Mouse (Mus musculus) MEL (cell line): ENCODE data around the gene Ptprn.

ENCODE experiments used
- CTCF ChIP-seq, 3 experiments: IDR thresholded peaks in 2 of 3; conservative IDR thresholded peaks in 1 of 3; 2 replicates each; pipeline ENCODE4 v1.5.1; 2011 to 2012; ENCODE audit warnings: low read length in 3 of 3, low read depth in 2 of 3, mild to moderate bottlenecking in 2 of 3, improper control_type of control experiment in 1 of 3, inconsistent platforms in 1 of 3, mixed read lengths in 1 of 3, moderate library complexity in 1 of 3; ENCODE audit not compliant: control insufficient read depth in 1 of 3, insufficient read depth in 1 of 3, poor library complexity in 1 of 3, severe bottlenecking in 1 of 3
- EP300 ChIP-seq, 2 experiments: IDR thresholded peaks; 2 replicates each; pipeline ENCODE4 v1.6.1; 2011; ENCODE audit warnings: improper control_type of control experiment in 2 of 2, low read length in 2 of 2, low read depth in 1 of 2, mild to moderate bottlenecking in 1 of 2
- GATA1 ChIP-seq: IDR thresholded peaks from 2 replicates; pipeline ENCODE4 v1.6.1; 2011; ENCODE audit warnings: low read depth, low read length, improper control_type of control experiment
- MAX ChIP-seq: IDR thresholded peaks from 2 replicates; pipeline ENCODE4 v1.6.1; 2011; ENCODE audit warnings: low read length, improper control_type of control experiment
- MYC ChIP-seq: IDR thresholded peaks from 2 replicates; pipeline ENCODE4 v1.6.1; 2011; ENCODE audit warnings: low read depth, mild to moderate bottlenecking, low read length, improper control_type of control experiment, moderate library complexity
- NELFE ChIP-seq: IDR thresholded peaks from 2 replicates; pipeline ENCODE4 v1.6.1; 2011; ENCODE audit warnings: low read depth, low read length, improper control_type of control experiment
- POLR2A ChIP-seq, 2 experiments: IDR thresholded peaks; 2 replicates each; pipeline ENCODE4 v1.6.1; 2011 to 2012; ENCODE audit warnings: low read length in 2 of 2, mild to moderate bottlenecking in 2 of 2, control low read depth in 1 of 2, improper control_type of control experiment in 1 of 2, low read depth in 1 of 2, moderate library complexity in 1 of 2; ENCODE audit not compliant: control insufficient read depth in 1 of 2, insufficient read depth in 1 of 2, poor library complexity in 1 of 2
- POLR2AphosphoS2 ChIP-seq: IDR thresholded peaks from 2 replicates; pipeline ENCODE4 v1.6.1; 2011; ENCODE audit warnings: low read length, improper control_type of control experiment
- TBP ChIP-seq: IDR thresholded peaks from 2 replicates; pipeline ENCODE4 v1.8.0; 2011; ENCODE audit warnings: low read depth, low read length, improper control_type of control experiment
- UBTF ChIP-seq: IDR thresholded peaks from 2 replicates; pipeline ENCODE4 v1.6.1; 2012; ENCODE audit warnings: low read depth, mild to moderate bottlenecking, inconsistent platforms, low read length, improper control_type of control experiment, moderate library complexity, borderline replicate concordance; ENCODE audit not compliant: insufficient read depth
- ZC3H11A ChIP-seq: IDR thresholded peaks from 2 replicates; pipeline ENCODE4 v1.6.1; 2012; ENCODE audit warnings: low read depth, mild to moderate bottlenecking, inconsistent platforms, low read length, improper control_type of control experiment
- ZMIZ1 ChIP-seq: IDR thresholded peaks from 2 replicates; pipeline ENCODE4 v1.6.1; 2012; ENCODE audit warnings: low read depth, mild to moderate bottlenecking, inconsistent platforms, low read length, improper control_type of control experiment, moderate library complexity

DNA sequence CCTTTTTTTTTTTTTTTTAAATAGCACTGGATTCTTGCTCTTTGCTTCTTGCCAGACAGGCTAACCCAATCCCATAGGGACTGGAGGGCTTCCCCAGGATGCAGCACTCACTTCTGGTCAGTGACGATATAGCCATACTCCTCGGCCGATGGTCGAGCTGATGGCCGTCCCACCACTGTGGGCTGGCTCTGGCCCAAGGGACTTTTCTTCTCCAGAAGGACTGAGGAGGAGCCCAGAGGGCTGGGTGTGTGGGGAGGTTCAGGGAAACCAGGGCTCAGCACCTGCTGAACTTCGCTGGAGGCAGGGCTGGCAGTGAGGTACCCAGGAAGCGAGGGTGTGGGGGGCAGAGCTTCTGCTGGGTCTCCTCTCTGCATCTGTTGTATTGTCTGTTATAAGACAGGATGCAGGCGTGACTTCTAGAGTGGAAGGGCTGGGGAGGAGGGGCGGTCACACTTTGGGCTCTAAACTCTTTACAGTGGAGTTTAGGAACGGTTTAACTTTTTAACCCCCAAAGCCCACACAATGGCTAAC lies 8.7 kb downstream of the Ptprn start:
- TF ChIP-seq CTCF (IDR thresholded peaks at IDR 0.05 in 2 of 3, conservative IDR thresholded peaks at IDR 0.05 in 1 of 3; ENCODE audit: control insufficient read depth in 1 of 3, insufficient read depth in 1 of 3, low read depth in 2 of 3, low read length in 3 of 3, poor library complexity in 1 of 3, severe bottlenecking in 1 of 3) (no peak), MAX (no peak), GATA1 (no peak), MYC (no peak), ZMIZ1 (no peak), ZC3H11A (no peak), EP300 (IDR thresholded peaks at IDR 0.05; ENCODE audit: low read depth in 1 of 2, low read length in 2 of 2) (no peak), POLR2AphosphoS2 (no peak), UBTF (no peak), POLR2A (IDR thresholded peaks at IDR 0.05; ENCODE audit: control insufficient read depth in 1 of 2, insufficient read depth in 1 of 2, low read depth in 1 of 2, low read length in 2 of 2, poor library complexity in 1 of 2) (no peak), NELFE (no peak), TBP (no peak)
